Mouse (Mus musculus): ENCODE results near the gene Vpreb3. TPM values are rescaled to one million over a fixed set of nuclear protein-coding genes. Genes with fewer than 3 reads are reported as not detected.
"Not testable (repeated sequence)": the region's sequence is repeated elsewhere in the genome, so short reads cannot be mapped to it uniquely, and the experiment has no call there.

Vpreb3 gene
- polyA plus RNA-seq, 2 experiments, result 0.85 to 2.5 TPM

DNA sequence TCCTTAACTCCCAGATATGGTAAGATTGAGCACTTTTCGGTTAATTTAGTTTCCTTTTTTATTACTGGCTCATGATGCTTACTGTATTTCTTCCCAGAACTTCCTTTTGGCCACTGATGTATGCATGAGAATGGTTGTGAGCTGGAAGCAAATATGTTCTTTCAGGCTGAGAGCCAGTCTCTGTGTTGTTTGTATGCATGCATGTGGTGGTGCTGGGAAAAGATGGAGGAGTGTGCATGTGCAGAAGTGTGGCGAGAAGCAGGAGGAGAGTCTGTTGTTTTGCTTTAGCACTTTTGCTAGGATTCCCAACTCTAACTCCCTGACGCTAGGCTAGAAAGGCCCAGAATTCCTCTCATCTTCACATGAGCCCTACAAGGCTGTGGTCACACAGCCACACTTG is 36.6 kb downstream of the Vpreb3 start:
- Histone ChIP-seq H3K4me3 (ENCODE audit: insufficient read depth in 1 of 2, low read depth in 2 of 2, low read length in 2 of 2) (no peak overlapping the region), H3K36me3 (replicated peaks; ENCODE audit: control insufficient read depth, insufficient read depth, low read depth) (no peaks in the 10 kb centered on the region), H3K9ac (replicated peaks) (no peak overlapping the region), H3K4me2 (ENCODE audit: low read depth) (no peak overlapping the region), H3K4me1 (replicated peaks; ENCODE audit: control insufficient read depth in 2 of 2, insufficient read depth in 2 of 2, low read length in 1 of 2) (0 out of 4 replicates have a peak, but pooled peaks cover 0 to 3% of the 10 kb centered on the region in 2 experiments), H3K9me3 (ENCODE audit: control insufficient read depth, low read length) (no peaks in the 10 kb centered on the region), H3K27me3 (ENCODE audit: control insufficient read depth, insufficient read depth, low read length) (no peaks in the 10 kb centered on the region), H3K27ac (no peak overlapping the region)
- DNase-seq (ENCODE audit: low read depth in 3 of 3, low spot score in 3 of 3) (no peak), ATAC-seq (ENCODE audit: insufficient read depth) (no peak)
- 74% methylated on average over 3 of the region's 3 CpGs for whole genome bisulfite sequencing (ENCODE audit: insufficient replicate concordance)
- TF ChIP-seq CTCF (IDR thresholded peaks at IDR 0.05; ENCODE audit: low read depth) (no peak), EP300 (IDR thresholded peaks at IDR 0.05; ENCODE audit: low read depth) (no peak)

DNA sequence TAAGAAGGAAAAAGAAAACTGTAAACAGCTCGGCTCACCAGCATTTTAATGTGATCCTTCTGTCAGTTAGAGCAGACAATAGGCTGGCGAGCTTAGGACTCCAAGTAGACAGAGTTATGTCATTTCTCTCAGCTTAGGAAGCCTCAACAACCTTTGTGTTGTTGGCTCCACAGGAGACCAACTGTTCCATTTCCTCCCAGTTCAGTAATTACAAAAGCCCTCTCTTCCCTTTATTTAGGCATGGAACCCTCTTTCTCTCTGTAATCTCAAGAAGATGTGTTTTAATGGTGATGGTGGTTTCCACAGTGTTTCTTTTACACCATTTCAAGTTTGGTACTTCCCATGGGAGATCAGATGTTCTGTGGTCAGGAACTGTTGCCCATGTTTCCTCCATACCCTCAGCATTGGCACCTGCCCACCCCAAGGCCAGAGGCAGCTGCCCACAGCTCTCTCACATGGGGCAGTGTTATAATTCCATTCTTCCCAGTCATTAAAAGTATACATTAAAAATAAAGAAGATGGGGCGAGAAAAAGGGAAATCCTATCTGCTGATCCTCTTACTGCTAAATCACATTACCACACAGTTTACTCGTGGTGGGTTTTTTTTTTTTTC is 47.7 kb downstream of the Vpreb3 start:
- Histone ChIP-seq H3K9ac (replicated peaks) (no peak overlapping the region), H3K4me3 (ENCODE audit: insufficient read depth in 1 of 2, low read depth in 2 of 2, low read length in 2 of 2) (no peak overlapping the region), H3K27ac (no peak overlapping the region), H3K36me3 (replicated peaks; ENCODE audit: control insufficient read depth, insufficient read depth, low read depth) (no peaks in the 10 kb centered on the region), H3K27me3 (ENCODE audit: control insufficient read depth, insufficient read depth, low read length) (no peaks in the 10 kb centered on the region), H3K4me1 (replicated peaks; ENCODE audit: control insufficient read depth in 2 of 2, insufficient read depth in 2 of 2, low read length in 1 of 2) (no peaks in the 10 kb centered on the region), H3K9me3 (ENCODE audit: control insufficient read depth, low read length) (no peaks in the 10 kb centered on the region), H3K4me2 (ENCODE audit: low read depth) (no peak overlapping the region)
- DNase-seq (ENCODE audit: low read depth in 3 of 3, low spot score in 3 of 3), result no peak
- ATAC-seq (ENCODE audit: insufficient read depth), result no peak
- TF ChIP-seq CTCF (IDR thresholded peaks at IDR 0.05; ENCODE audit: low read depth) (no peak), EP300 (IDR thresholded peaks at IDR 0.05; ENCODE audit: low read depth) (no peak)
- WGBS (ENCODE audit: insufficient replicate concordance), result 49% methylated on average over 4 of the region's 4 CpGs

GRCm38 (mm10) chr10:75993616-75994240 is 50.9 kb downstream of the Vpreb3 start:
- DNase-seq (ENCODE audit: low read depth in 3 of 3, low spot score in 3 of 3), result no peak
- Histone ChIP-seq H3K4me2 (ENCODE audit: low read depth) (no peak overlapping the region), H3K36me3 (replicated peaks; ENCODE audit: control insufficient read depth, insufficient read depth, low read depth) (no peaks in the 10 kb centered on the region), H3K4me3 (ENCODE audit: insufficient read depth in 1 of 2, low read depth in 2 of 2, low read length in 2 of 2) (no peak overlapping the region), H3K9me3 (ENCODE audit: control insufficient read depth, low read length) (no peaks in the 10 kb centered on the region), H3K9ac (replicated peaks) (no peak overlapping the region), H3K27ac (no peak overlapping the region), H3K4me1 (replicated peaks; ENCODE audit: control insufficient read depth in 2 of 2, insufficient read depth in 2 of 2, low read length in 1 of 2) (no peaks in the 10 kb centered on the region), H3K27me3 (ENCODE audit: control insufficient read depth, insufficient read depth, low read length) (no peaks in the 10 kb centered on the region)
- ATAC-seq (ENCODE audit: insufficient read depth), result no peak
- WGBS (ENCODE audit: insufficient replicate concordance), result 68% methylated on average over 15 of the region's 15 CpGs
- TF ChIP-seq EP300 (IDR thresholded peaks at IDR 0.05; ENCODE audit: low read depth), result no peak
- no peak for TF ChIP-seq CTCF (IDR thresholded peaks at IDR 0.05; ENCODE audit: low read depth)

DNA sequence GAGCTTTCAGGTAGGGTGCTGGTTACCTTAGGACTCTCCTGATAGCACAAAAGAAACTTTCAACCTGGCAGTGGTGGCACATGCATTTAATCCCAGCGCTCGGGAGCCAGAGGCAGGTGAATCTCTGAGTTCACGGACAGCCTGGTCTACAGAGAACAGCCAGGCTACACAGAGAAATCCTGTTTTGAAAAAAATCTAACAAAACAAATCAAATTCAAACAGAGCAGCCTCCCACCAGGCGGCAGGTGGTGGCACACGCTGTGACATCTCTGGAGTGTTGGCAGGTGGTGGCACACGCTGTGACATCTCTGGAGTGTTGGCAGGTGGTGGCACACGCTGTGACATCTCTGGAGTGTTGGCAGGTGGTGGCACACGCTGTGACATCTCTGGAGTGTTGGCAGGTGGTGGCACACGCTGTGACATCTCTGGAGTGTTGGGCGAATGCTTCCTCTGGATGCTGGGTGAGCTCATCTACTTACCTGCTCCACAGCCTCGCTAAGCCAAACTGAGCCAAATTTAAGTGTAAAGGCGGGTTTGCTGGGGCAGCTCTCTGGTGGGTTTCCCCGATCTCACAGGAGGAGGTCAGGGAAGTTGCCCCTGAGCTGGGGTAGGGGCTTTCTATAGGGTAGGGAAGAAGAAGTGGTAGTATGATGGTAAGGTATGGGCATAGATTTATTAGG is 51.8 kb downstream of the Vpreb3 start:
- H3K36me3 ChIP-seq (replicated peaks; ENCODE audit: control insufficient read depth, insufficient read depth, low read depth); ATAC-seq (ENCODE audit: insufficient read depth): not testable (repeated sequence)

DNA sequence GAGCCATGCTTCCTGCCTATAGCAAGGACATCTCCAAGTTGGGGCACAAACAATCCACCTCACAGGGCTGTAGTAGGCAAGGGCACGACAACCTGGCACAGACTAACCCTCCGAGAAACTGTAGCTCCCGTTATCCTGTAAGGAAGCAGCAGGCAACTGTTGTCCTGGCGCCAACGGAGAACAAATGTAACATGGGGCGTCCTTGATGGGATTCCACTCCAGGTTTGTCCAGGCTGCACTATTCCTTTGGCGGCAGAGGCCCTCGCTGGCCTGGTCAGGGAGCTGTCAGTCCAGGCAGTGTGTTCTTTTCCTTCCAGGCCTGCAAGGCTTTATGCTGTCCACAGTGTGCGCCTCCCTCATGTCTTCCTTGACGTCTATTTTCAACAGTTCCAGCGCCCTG is 52.6 kb downstream of the Vpreb3 start:
- TF ChIP-seq EP300 (IDR thresholded peaks at IDR 0.05; ENCODE audit: low read depth), result no peak
- TF ChIP-seq CTCF (IDR thresholded peaks at IDR 0.05; ENCODE audit: low read depth), result no peak
- 71% methylated on average over 11 of the region's 11 CpGs for WGBS (ENCODE audit: insufficient replicate concordance)
- H3K4me3 ChIP-seq (ENCODE audit: insufficient read depth in 1 of 2, low read depth in 2 of 2, low read length in 2 of 2), result no peak overlapping the region

More for the DNA sequence above, 51.8 kb downstream of the Vpreb3 start:
- not testable (repeated sequence) for H3K27me3 ChIP-seq (ENCODE audit: control insufficient read depth, insufficient read depth, low read length); H3K4me1 ChIP-seq (replicated peaks; ENCODE audit: control insufficient read depth in 2 of 2, insufficient read depth in 2 of 2, low read length in 1 of 2); H3K4me2 ChIP-seq (ENCODE audit: low read depth); H3K9ac ChIP-seq (replicated peaks); H3K4me3 ChIP-seq (ENCODE audit: insufficient read depth in 1 of 2, low read depth in 2 of 2, low read length in 2 of 2); DNase-seq (ENCODE audit: low read depth in 3 of 3, low spot score in 3 of 3); H3K9me3 ChIP-seq (ENCODE audit: control insufficient read depth, low read length); H3K27ac ChIP-seq
- WGBS (ENCODE audit: insufficient replicate concordance), result 55% methylated on average over 12 of the region's 13 CpGs

More for the DNA sequence above, 52.6 kb downstream of the Vpreb3 start:
- Histone ChIP-seq H3K4me2 (ENCODE audit: low read depth) (no peak overlapping the region), H3K9me3 (ENCODE audit: control insufficient read depth, low read length) (no peaks in the 10 kb centered on the region), H3K4me1 (replicated peaks; ENCODE audit: control insufficient read depth in 2 of 2, insufficient read depth in 2 of 2, low read length in 1 of 2) (no peaks in the 10 kb centered on the region), H3K9ac (replicated peaks) (no peak overlapping the region), H3K27ac (no peak overlapping the region), H3K36me3 (replicated peaks; ENCODE audit: control insufficient read depth, insufficient read depth, low read depth) (no peaks in the 10 kb centered on the region), H3K27me3 (ENCODE audit: control insufficient read depth, insufficient read depth, low read length) (no peaks in the 10 kb centered on the region)
- no peak for DNase-seq (ENCODE audit: low read depth in 3 of 3, low spot score in 3 of 3)
- ATAC-seq (ENCODE audit: insufficient read depth), result no peak
